Mouse (Mus musculus) lung, adult 2 months (tissue): Measurements from ENCODE around the gene Reg3a. TPM values are rescaled to one million over a fixed set of nuclear protein-coding genes. Genes with fewer than 3 reads are reported as not detected.
"Not testable (repeated sequence)": the region's sequence is repeated elsewhere in the genome, so short reads cannot be mapped to it uniquely, and the experiment has no call there.

Experiments used
- DNase-seq: peaks from one replicate; pipeline ENCODE4 v3.0.0; 2022
- H3K4me1 ChIP-seq: fragments of 200-500 bp; 2 replicates; pipeline ENCODE4 v1.6.1; 2011; ENCODE audit warnings: low read length; ENCODE audit not compliant: control insufficient read depth, insufficient read depth
- H3K4me3 ChIP-seq: fragments of 200-500 bp; replicated peaks from 2 replicates; pipeline ENCODE3; 2011; ENCODE audit warnings: low read depth, mild to moderate bottlenecking, control low read depth, low read length; ENCODE audit errors: extremely low read depth
- CTCF ChIP-seq: fragments of 200-500 bp; IDR thresholded peaks from 2 replicates; pipeline ENCODE4 v1.5.1; 2011; ENCODE audit warnings: mild to moderate bottlenecking, low read length, control low read depth; ENCODE audit not compliant: insufficient read depth
- POLR2A ChIP-seq: fragments of 200-500 bp; IDR thresholded peaks from 2 replicates; pipeline ENCODE4 v1.6.1; 2011; ENCODE audit warnings: low read depth, mild to moderate bottlenecking, control low read depth, low read length, borderline replicate concordance; ENCODE audit errors: extremely low read depth
- WGBS: fragments of 180-500 bp; shearing (Covaris S2); methylation state at CpG from one replicate; pipeline ENCODE4 v1.1.7; 2018; 5-methylcytosine and 5-hydroxymethylcytosine counted together
- polyA plus RNA-seq: library from polyadenylated mRNA; depleted of rRNA; stranded (reverse); fragments of >200 nt; gene quantifications from 2 replicates; pipeline ENCODE4 v1.2.3, GENCODE M21; 2012; rRNA removed

Gene Reg3a
- polyA plus RNA-seq: not detected in 2 replicates

- no peak for DNase-seq
- TF ChIP-seq POLR2A: no peak
- no peak for TF ChIP-seq CTCF
- Histone ChIP-seq H3K4me1 (no peaks in the 10 kb centered on the region), H3K4me3 (no peak within 1 kb of the TSS)
These were observed at the start of gene Reg3a for GRCm38 (mm10) chr6:78380409-78380808. TSS of gene Reg3a (plus strand) at chr6:78380709.

GRCm38 (mm10) chr6:78331919-78332569, 48.5 kb upstream of the Reg3a start:
- Histone ChIP-seq H3K4me3 (no peak overlapping the region), H3K4me1 (no peaks in the 10 kb centered on the region)
- TF ChIP-seq CTCF (no peak), POLR2A (no peak)
- no peak for DNase-seq
- WGBS: 34% methylated on average over 7 of the region's 7 CpGs

- Histone ChIP-seq H3K4me3 (no peak overlapping the region), H3K4me1 (no peaks in the 10 kb centered on the region)
- no peak for TF ChIP-seq CTCF
- TF ChIP-seq POLR2A: no peak
- DNase-seq: no peak
These were observed 40.2 kb upstream of the Reg3a start for GRCm38 (mm10) chr6:78340296-78340695.

- TF ChIP-seq POLR2A (no peak), CTCF (no peak)
- Histone ChIP-seq H3K4me3 (no peak overlapping the region), H3K4me1 (no peaks in the 10 kb centered on the region)
- WGBS: 67% methylated on average over 2 of the region's 2 CpGs
- DNase-seq: no peak
These were observed 38.8 kb upstream of the Reg3a start for GRCm38 (mm10) chr6:78341689-78342088.

GRCm38 (mm10) chr6:78361971-78362563, 18.4 kb upstream of the Reg3a start:
- H3K4me3 ChIP-seq: no peak overlapping the region
- TF ChIP-seq POLR2A: no peak
- no peak for TF ChIP-seq CTCF
- WGBS: 37% methylated on average over 2 of the region's 2 CpGs
- no peak for DNase-seq
- no peaks in the 10 kb centered on the region for H3K4me1 ChIP-seq

- Histone ChIP-seq H3K4me1 (no peaks in the 10 kb centered on the region), H3K4me3 (no peak within 1 kb of the TSS)
- TF ChIP-seq POLR2A: no peak
- no peak for TF ChIP-seq CTCF
- WGBS: 63% methylated on average over 2 of the region's 2 CpGs
- no peak for DNase-seq
These were observed 10.2 kb upstream of the Reg3a start, which contains the start of gene Reg3b for GRCm38 (mm10) chr6:78370357-78370756. TSS of gene Reg3b (plus strand) at chr6:78370657.

GRCm38 (mm10) chr6:78378765-78379164, 1.7 kb upstream of the Reg3a start, which contains the start of gene Reg3d:
TSS of gene Reg3d (minus strand) at chr6:78378865.
- 46% methylated on average over 2 of the region's 2 CpGs for WGBS
- DNase-seq: no peak
- H3K4me3 ChIP-seq: no peak within 1 kb of the TSS
- TF ChIP-seq POLR2A (no peak), CTCF (no peak)
- no peaks in the 10 kb centered on the region for H3K4me1 ChIP-seq

GRCm38 (mm10) chr6:78385609-78386008, 5.1 kb downstream of the Reg3a start:
- TF ChIP-seq POLR2A (no peak), CTCF (no peak)
- DNase-seq: no peak
- H3K4me1 ChIP-seq: no peaks in the 10 kb centered on the region
- 76% methylated on average over 3 of the region's 3 CpGs for WGBS
- no peak overlapping the region for H3K4me3 ChIP-seq

- WGBS: 96% methylated on average over 5 of the region's 17 CpGs
- DNase-seq: not testable (repeated sequence)
These were observed 14.8 kb downstream of the Reg3a start, which contains the start of gene Reg2 for GRCm38 (mm10) chr6:78395323-78395722. TSS of gene Reg2 (plus strand) at chr6:78395623.

GRCm38 (mm10) chr6:78422411-78422810, 41.9 kb downstream of the Reg3a start, which contains the start of gene Reg1:
TSS of gene Reg1 (plus strand) at chr6:78422711.
- not testable (repeated sequence) for DNase-seq, H3K4me3 ChIP-seq, H3K4me1 ChIP-seq

More at GRCm38 (mm10) chr6:78395323-78395722, 14.8 kb downstream of the Reg3a start, which contains the start of gene Reg2:
- not testable (repeated sequence) for H3K4me3 ChIP-seq, H3K4me1 ChIP-seq
